Mouse (Mus musculus): Measurements from ENCODE around the gene Sccpdh.

- TF ChIP-seq CTCF (conservative IDR thresholded peaks at IDR 0.05; ENCODE audit: insufficient read depth, insufficient read length, low read depth, low read length), result no peak
- no peak for TF ChIP-seq POLR2A (IDR thresholded peaks at IDR 0.05; ENCODE audit: low read depth, low read length)
Measured at GRCm38 (mm10) chr1:179651224-179651623, 16.8 kb upstream of the Sccpdh start.
